Mouse (Mus musculus): ENCODE measurements around the gene Ndufv2. TPM values are rescaled to one million over a fixed set of nuclear protein-coding genes. Genes with fewer than 3 reads are reported as not detected.
A peak's percentile ranks its signal among the peaks of the same experiment; 100 is the strongest.

Gene Ndufv2
- polyA plus RNA-seq, 1 experiment from 2014 or later: 418 TPM

GRCm38 (mm10) chr17:66112166-66112565 lies 10.8 kb upstream of the Ndufv2 start:
- Histone ChIP-seq H3K9me3 (ENCODE audit: control insufficient read depth, low read length) (no peaks in the 10 kb centered on the region), H3K36me3 (replicated peaks; ENCODE audit: control insufficient read depth, insufficient read depth) (peaks cover 36% of the 10 kb centered on the region), H3K27ac (no peak overlapping the region), H3K4me3 (replicated peaks; ENCODE audit: low read length) (peak overlapping the region; percentile 88), H3K4me2 (replicated peaks) (peak overlapping the region; percentile 70), H3K9ac (peak overlapping the region; percentile 82), H3K4me1 (replicated peaks; ENCODE audit: control insufficient read depth, insufficient read depth, low read length) (peaks cover 13% of the 10 kb centered on the region), H3K27me3 (ENCODE audit: control insufficient read depth, insufficient read depth, low read length) (no peaks in the 10 kb centered on the region)
- WGBS: 48% methylated on average over 4 of the region's 4 CpGs
- ATAC-seq (ENCODE audit: low FRiP score) (no peak), DNase-seq (ENCODE audit: low spot score) (no peak)

GRCm38 (mm10) chr17:66111402-66111959 lies 10.1 kb upstream of the Ndufv2 start, which contains the start of gene Washc1:
Gene Washc1 (plus strand): TSS chr17:66111545.
- peak within 1 kb of the TSS; percentile 82 for H3K9ac ChIP-seq
- peaks cover 13% of the 10 kb centered on the region for H3K4me1 ChIP-seq (replicated peaks; ENCODE audit: control insufficient read depth, insufficient read depth, low read length)
- peak; percentile 87 for DNase-seq (ENCODE audit: low spot score)
- peak within 1 kb of the TSS; percentile 70 for H3K4me2 ChIP-seq (replicated peaks)
- H3K9me3 ChIP-seq (ENCODE audit: control insufficient read depth, low read length): no peaks in the 10 kb centered on the region
- peaks cover 29% of the 10 kb centered on the region for H3K36me3 ChIP-seq (replicated peaks; ENCODE audit: control insufficient read depth, insufficient read depth)
- under 1% methylated on average over 38 of the region's 41 CpGs for WGBS
- H3K27me3 ChIP-seq (ENCODE audit: control insufficient read depth, insufficient read depth, low read length): no peaks in the 10 kb centered on the region
- peak within 1 kb of the TSS; percentile 69 for H3K27ac ChIP-seq
- peak; percentile 98 for ATAC-seq (ENCODE audit: low FRiP score)
- peak within 1 kb of the TSS; percentile 88 for H3K4me3 ChIP-seq (replicated peaks; ENCODE audit: low read length)

GRCm38 (mm10) chr17:66110746-66111145 lies 9.4 kb upstream of the Ndufv2 start:
- H3K4me1 ChIP-seq (replicated peaks; ENCODE audit: control insufficient read depth, insufficient read depth, low read length): peaks cover 13% of the 10 kb centered on the region

GRCm38 (mm10) chr17:66108198-66108597 lies 6.8 kb upstream of the Ndufv2 start:
- Histone ChIP-seq H3K9ac (no peak overlapping the region), H3K27ac (no peak overlapping the region), H3K4me2 (replicated peaks) (no peak overlapping the region), H3K9me3 (ENCODE audit: control insufficient read depth, low read length) (no peaks in the 10 kb centered on the region), H3K4me3 (replicated peaks; ENCODE audit: low read length) (no peak overlapping the region), H3K27me3 (ENCODE audit: control insufficient read depth, insufficient read depth, low read length) (no peaks in the 10 kb centered on the region), H3K4me1 (replicated peaks; ENCODE audit: control insufficient read depth, insufficient read depth, low read length) (peaks cover 13% of the 10 kb centered on the region), H3K36me3 (replicated peaks; ENCODE audit: control insufficient read depth, insufficient read depth) (no peaks in the 10 kb centered on the region)
- DNase-seq (ENCODE audit: low spot score): no peak
- no peak for ATAC-seq (ENCODE audit: low FRiP score)
- 80% methylated on average over 4 of the region's 4 CpGs for whole genome bisulfite sequencing

More at GRCm38 (mm10) chr17:66110746-66111145, 9.4 kb upstream of the Ndufv2 start:
- Histone ChIP-seq H3K27ac (0 out of 2 replicates have a peak overlapping the region, but pooled peaks have one; percentile 45), H3K9ac (peak overlapping the region; percentile 82), H3K4me3 (replicated peaks; ENCODE audit: low read length) (peak overlapping the region; percentile 88), H3K4me2 (replicated peaks) (peak overlapping the region; percentile 70), H3K27me3 (ENCODE audit: control insufficient read depth, insufficient read depth, low read length) (no peaks in the 10 kb centered on the region), H3K9me3 (ENCODE audit: control insufficient read depth, low read length) (no peaks in the 10 kb centered on the region), H3K36me3 (replicated peaks; ENCODE audit: control insufficient read depth, insufficient read depth) (peaks cover 22% of the 10 kb centered on the region)
- 58% methylated on average over 6 of the region's 6 CpGs for WGBS
- no peak for ATAC-seq (ENCODE audit: low FRiP score)
- DNase-seq (ENCODE audit: low spot score): no peak

GRCm38 (mm10) chr17:66107466-66107865 lies 6.1 kb upstream of the Ndufv2 start:
- H3K4me2 ChIP-seq (replicated peaks): no peak overlapping the region
- no peak overlapping the region for H3K9ac ChIP-seq
- ATAC-seq (ENCODE audit: low FRiP score): no peak
- H3K27me3 ChIP-seq (ENCODE audit: control insufficient read depth, insufficient read depth, low read length): no peaks in the 10 kb centered on the region
- DNase-seq (ENCODE audit: low spot score): no peak
- peaks cover 10% of the 10 kb centered on the region for H3K4me1 ChIP-seq (replicated peaks; ENCODE audit: control insufficient read depth, insufficient read depth, low read length)
- no peak overlapping the region for H3K27ac ChIP-seq
- no peak overlapping the region for H3K4me3 ChIP-seq (replicated peaks; ENCODE audit: low read length)
- no peaks in the 10 kb centered on the region for H3K36me3 ChIP-seq (replicated peaks; ENCODE audit: control insufficient read depth, insufficient read depth)
- no peaks in the 10 kb centered on the region for H3K9me3 ChIP-seq (ENCODE audit: control insufficient read depth, low read length)
- WGBS: 73% methylated on average over 8 of the region's 8 CpGs

- no peaks in the 10 kb centered on the region for H3K36me3 ChIP-seq (replicated peaks; ENCODE audit: control insufficient read depth, insufficient read depth)
- no peak overlapping the region for H3K4me3 ChIP-seq (replicated peaks; ENCODE audit: low read length)
- H3K4me2 ChIP-seq (replicated peaks): no peak overlapping the region
- H3K9me3 ChIP-seq (ENCODE audit: control insufficient read depth, low read length): no peaks in the 10 kb centered on the region
- ATAC-seq (ENCODE audit: low FRiP score) (no peak), DNase-seq (ENCODE audit: low spot score) (peak; percentile 81)
- H3K27me3 ChIP-seq (ENCODE audit: control insufficient read depth, insufficient read depth, low read length): no peaks in the 10 kb centered on the region
- WGBS: 51% methylated on average over 10 of the region's 10 CpGs
- H3K4me1 ChIP-seq (replicated peaks; ENCODE audit: control insufficient read depth, insufficient read depth, low read length): 0 out of 2 replicates have a peak, but pooled peaks cover 4% of the 10 kb centered on the region
- no peak overlapping the region for H3K9ac ChIP-seq
- H3K27ac ChIP-seq: no peak overlapping the region
These were observed 5.4 kb upstream of the Ndufv2 start for GRCm38 (mm10) chr17:66106601-66107267.

- DNase-seq (ENCODE audit: low spot score): no peak
- no peak for ATAC-seq (ENCODE audit: low FRiP score)
- 82% methylated on average over 7 of the region's 7 CpGs for WGBS
- Histone ChIP-seq H3K4me2 (replicated peaks) (no peak overlapping the region), H3K9ac (no peak overlapping the region), H3K9me3 (ENCODE audit: control insufficient read depth, low read length) (no peaks in the 10 kb centered on the region), H3K27ac (no peak overlapping the region), H3K27me3 (ENCODE audit: control insufficient read depth, insufficient read depth, low read length) (no peaks in the 10 kb centered on the region), H3K4me3 (replicated peaks; ENCODE audit: low read length) (no peak overlapping the region), H3K4me1 (replicated peaks; ENCODE audit: control insufficient read depth, insufficient read depth, low read length) (peaks cover 11% of the 10 kb centered on the region), H3K36me3 (replicated peaks; ENCODE audit: control insufficient read depth, insufficient read depth) (no peaks in the 10 kb centered on the region)
These were observed 2.7 kb upstream of the Ndufv2 start for GRCm38 (mm10) chr17:66104076-66104475.

- H3K36me3 ChIP-seq (replicated peaks; ENCODE audit: control insufficient read depth, insufficient read depth): no peaks in the 10 kb centered on the region
- peak; percentile 48 for DNase-seq (ENCODE audit: low spot score)
- no peak; the same call in 1 of the 2 replicates for ATAC-seq (ENCODE audit: low FRiP score)
- no peaks in the 10 kb centered on the region for H3K27me3 ChIP-seq (ENCODE audit: control insufficient read depth, insufficient read depth, low read length)
- peak overlapping the region; percentile 93 for H3K27ac ChIP-seq
- WGBS: under 1% methylated on average over 41 of the region's 41 CpGs
- peak overlapping the region; percentile 77 for H3K4me3 ChIP-seq (replicated peaks; ENCODE audit: low read length)
- peak overlapping the region; percentile 84 for H3K4me2 ChIP-seq (replicated peaks)
- H3K4me1 ChIP-seq (replicated peaks; ENCODE audit: control insufficient read depth, insufficient read depth, low read length): peaks cover 11% of the 10 kb centered on the region
- peak overlapping the region; percentile 89 for H3K9ac ChIP-seq
- H3K9me3 ChIP-seq (ENCODE audit: control insufficient read depth, low read length): no peaks in the 10 kb centered on the region
These were observed 586 bp downstream of the Ndufv2 start for GRCm38 (mm10) chr17:66100566-66101379.

- Histone ChIP-seq H3K4me2 (replicated peaks) (no peak overlapping the region), H3K36me3 (replicated peaks; ENCODE audit: control insufficient read depth, insufficient read depth) (peaks cover 19% of the 10 kb centered on the region), H3K9me3 (ENCODE audit: control insufficient read depth, low read length) (no peaks in the 10 kb centered on the region), H3K4me3 (replicated peaks; ENCODE audit: low read length) (no peak overlapping the region), H3K9ac (no peak overlapping the region), H3K27ac (no peak overlapping the region), H3K4me1 (replicated peaks; ENCODE audit: control insufficient read depth, insufficient read depth, low read length) (no peaks in the 10 kb centered on the region), H3K27me3 (ENCODE audit: control insufficient read depth, insufficient read depth, low read length) (no peaks in the 10 kb centered on the region)
- 89% methylated on average over 3 of the region's 3 CpGs for whole genome bisulfite sequencing
- DNase-seq (ENCODE audit: low spot score): no peak
- ATAC-seq (ENCODE audit: low FRiP score): no peak
These were observed 8.7 kb downstream of the Ndufv2 start for GRCm38 (mm10) chr17:66092664-66093063.

Measured in hindbrain, embryonic 14.5 days (tissue).